Mouse (Mus musculus) c-Kit-positive CD71-positive TER-119-negative erythroid progenitor cells, embryonic 14.5 days (primary cell): ENCODE data around the gene Rogdi.

Source experiments
- DNase-seq: peaks from one replicate; pipeline ENCODE4 v3.0.0-alpha.2; 2013; ENCODE audit warnings: low read depth

Gene Rogdi

GRCm38 (mm10) chr16:5013054-5013838 is at the start of gene Rogdi:
Gene Rogdi, minus strand, starts transcription at chr16:5013553.
- peak; percentile 95 for DNase-seq

GRCm38 (mm10) chr16:5058114-5058513 is 44.8 kb upstream of the Rogdi start:
- no peak for DNase-seq

GRCm38 (mm10) chr16:5050251-5051110 is 37.1 kb upstream of the Rogdi start:
- DNase-seq = peak; percentile 52

- peak; percentile 98 for DNase-seq
Measured at GRCm38 (mm10) chr16:5049774-5050234, 36.5 kb upstream of the Rogdi start, which contains the start of the genes Glyr1 and Ubn1. Gene Glyr1, minus strand, starts transcription at chr16:5049863. Gene Ubn1, plus strand, starts transcription at chr16:5050057.

- DNase-seq = peak; percentile 14
Measured at GRCm38 (mm10) chr16:5049182-5049773, 35.9 kb upstream of the Rogdi start.

- no peak for DNase-seq
Measured at GRCm38 (mm10) chr16:5045322-5045721, 32.0 kb upstream of the Rogdi start.

- DNase-seq = no peak
Measured at GRCm38 (mm10) chr16:5036649-5037234, 23.4 kb upstream of the Rogdi start.

- DNase-seq = no peak
Measured at GRCm38 (mm10) chr16:5035591-5035990, 22.2 kb upstream of the Rogdi start.

GRCm38 (mm10) chr16:5029847-5030246 is 16.5 kb upstream of the Rogdi start:
- DNase-seq = no peak

GRCm38 (mm10) chr16:5024021-5024420 is 10.7 kb upstream of the Rogdi start:
- no peak for DNase-seq

GRCm38 (mm10) chr16:5014578-5014977 is 1.2 kb upstream of the Rogdi start:
- no peak for DNase-seq

- peak; percentile 86 for DNase-seq
Measured at GRCm38 (mm10) chr16:5012036-5013005, 1.0 kb downstream of the Rogdi start.

- no peak for DNase-seq
Measured at GRCm38 (mm10) chr16:5011285-5011684, 2.1 kb downstream of the Rogdi start.

- no peak for DNase-seq
Measured at GRCm38 (mm10) chr16:5010371-5010935, 2.9 kb downstream of the Rogdi start.

GRCm38 (mm10) chr16:5008076-5008475 is 5.3 kb downstream of the Rogdi start:
- DNase-seq = no peak

- no peak for DNase-seq
Measured at GRCm38 (mm10) chr16:5007492-5007891, 5.9 kb downstream of the Rogdi start.

- no peak for DNase-seq
Measured at GRCm38 (mm10) chr16:5007067-5007466, 6.3 kb downstream of the Rogdi start, which contains the start of gene Smim22. Gene Smim22, plus strand, starts transcription at chr16:5007288.

- DNase-seq = no peak
Measured at GRCm38 (mm10) chr16:5000611-5001010, 12.7 kb downstream of the Rogdi start.

GRCm38 (mm10) chr16:4998984-4999383 is 14.4 kb downstream of the Rogdi start:
- DNase-seq = no peak

- no peak for DNase-seq
Measured at GRCm38 (mm10) chr16:4997553-4997952, 15.8 kb downstream of the Rogdi start, which contains the start of gene Sept12. Gene Sept12, minus strand, starts transcription at chr16:4997852.
